Mouse (Mus musculus) neural tube, embryonic 15.5 days (tissue): ENCODE data around the gene Scarb1. TPM values are rescaled to one million over a fixed set of nuclear protein-coding genes. Genes with fewer than 3 reads are reported as not detected.
"Not testable (repeated sequence)": the region's sequence is repeated elsewhere in the genome, so short reads cannot be mapped to it uniquely, and the experiment has no call there.

Experiments
- ATAC-seq: fragments of 200-750 bp; cut with Nextera tagmentation; 2 replicates; pipeline ENCODE4 v1.8.0; 2017; ENCODE audit warnings: mild to moderate bottlenecking, moderate TSS enrichment, moderate library complexity; ENCODE audit not compliant: low FRiP score
- H3K27ac ChIP-seq: fragments of 300-500 bp; sonication (generic); replicated peaks from 2 replicates; pipeline ENCODE4 v1.5.1; 2015; ENCODE audit warnings: mild to moderate bottlenecking, inconsistent platforms
- H3K27me3 ChIP-seq: fragments of 300-500 bp; sonication (generic); replicated peaks from 2 replicates; pipeline ENCODE4 v1.6.1; 2015; ENCODE audit warnings: inconsistent platforms
- H3K36me3 ChIP-seq: fragments of 300-500 bp; sonication (generic); 2 replicates; pipeline ENCODE4 v1.6.1; 2015; ENCODE audit warnings: inconsistent platforms
- H3K4me1 ChIP-seq: fragments of 300-500 bp; sonication (generic); 2 replicates; pipeline ENCODE4 v1.6.1; 2015; ENCODE audit warnings: inconsistent platforms
- H3K4me2 ChIP-seq: fragments of 300-500 bp; sonication (generic); 2 replicates; pipeline ENCODE4 v1.6.1; 2015; ENCODE audit warnings: inconsistent platforms, mild to moderate bottlenecking, moderate library complexity
- H3K4me3 ChIP-seq: fragments of 300-500 bp; sonication (generic); replicated peaks from 2 replicates; pipeline ENCODE4 v1.5.1; 2015; ENCODE audit warnings: mild to moderate bottlenecking, inconsistent platforms
- H3K9ac ChIP-seq: fragments of 300-500 bp; sonication (generic); replicated peaks from 2 replicates; pipeline ENCODE4 v1.6.1; 2015; ENCODE audit warnings: mild to moderate bottlenecking, inconsistent platforms
- H3K9me3 ChIP-seq: fragments of 300-500 bp; sonication (generic); replicated peaks from 2 replicates; pipeline ENCODE4 v1.6.1; 2016; ENCODE audit warnings: inconsistent platforms
- WGBS: fragments of 180-500 bp; shearing (Covaris S2); methylation state at CpG from one replicate; pipeline ENCODE4 v1.1.7; 2015; ENCODE audit warnings: mixed read lengths; 5-methylcytosine and 5-hydroxymethylcytosine counted together
- polyA plus RNA-seq: library from polyadenylated mRNA; unstranded; fragments of >200 nt; fragmentation: Nextera tagmentation; extraction: Ambion mirVana; gene quantifications from 2 replicates; pipeline ENCODE4 v1.2.1, GENCODE M21; 2015

The Scarb1 gene
- polyA plus RNA-seq: 50.5 and 55.5 TPM in 2 replicates

GRCm38 (mm10) chr5:125340547-125341262 lies at the start of gene Scarb1:
Scarb1 (minus strand) TSS chr5:125341094.
- H3K27ac ChIP-seq: no peak within 1 kb of the TSS; the same call in 1 of the 2 replicates
- ATAC-seq: peak; percentile 91
- H3K4me1 ChIP-seq: peaks cover 25% of the 10 kb centered on the region
- WGBS: 1% methylated on average over 40 of the region's 42 CpGs
- H3K9ac ChIP-seq: peak within 1 kb of the TSS; percentile 60
- no peaks in the 10 kb centered on the region for H3K36me3 ChIP-seq
- H3K4me3 ChIP-seq: peak within 1 kb of the TSS; percentile 58
- H3K9me3 ChIP-seq: no peaks in the 10 kb centered on the region
- peak within 1 kb of the TSS; percentile 77 for H3K4me2 ChIP-seq
- peaks cover 8% of the 10 kb centered on the region; the same call in 1 of the 2 replicates for H3K27me3 ChIP-seq

- peak within 1 kb of the TSS; percentile 98 for H3K27ac ChIP-seq
- H3K27me3 ChIP-seq: no peaks in the 10 kb centered on the region
- H3K9ac ChIP-seq: peak within 1 kb of the TSS; percentile 100
- WGBS: under 1% methylated on average over 67 of the region's 69 CpGs
- no peaks in the 10 kb centered on the region for H3K9me3 ChIP-seq
- peak; percentile 56 for ATAC-seq
- peaks cover 11% of the 10 kb centered on the region for H3K36me3 ChIP-seq
- H3K4me1 ChIP-seq: peaks cover 54% of the 10 kb centered on the region
- H3K4me2 ChIP-seq: peak within 1 kb of the TSS; percentile 94
- peak within 1 kb of the TSS; percentile 100 for H3K4me3 ChIP-seq
Measured at GRCm38 (mm10) chr5:125389579-125390441, 48.9 kb upstream of the Scarb1 start, which contains the start of gene Ubc. Ubc (minus strand) TSS chr5:125390202.

DNA sequence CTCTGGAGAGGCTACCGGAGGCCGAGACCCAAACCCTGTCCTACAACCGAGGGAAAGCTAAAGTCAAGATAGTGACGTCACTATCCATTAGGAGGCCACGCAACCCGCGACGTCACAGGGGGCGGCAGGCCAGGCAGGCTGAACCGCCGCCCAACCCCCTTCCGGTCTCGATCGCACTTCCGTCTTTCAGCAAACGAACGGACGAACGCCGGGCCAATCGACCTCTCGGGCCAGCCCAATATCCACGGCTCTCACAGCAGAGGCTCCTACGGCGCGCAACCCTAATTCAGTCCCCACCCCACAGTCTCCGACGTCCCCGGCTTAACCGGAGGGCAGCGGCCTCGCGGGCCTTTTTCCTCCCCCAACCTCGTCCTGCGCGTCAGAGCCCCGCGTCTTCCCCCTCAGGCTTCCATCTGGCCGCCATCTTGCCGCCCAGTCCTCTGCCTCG lies 48.3 kb upstream of the Scarb1 start, which contains the start of gene Gm10382:
Gene Gm10382 (plus strand): TSS at position 192 of the 448 bp plus-strand sequence.
- Histone ChIP-seq H3K27ac (peak within 1 kb of the TSS; percentile 98), H3K9me3 (no peaks in the 10 kb centered on the region), H3K36me3 (peaks cover 18% of the 10 kb centered on the region), H3K27me3 (no peaks in the 10 kb centered on the region), H3K4me1 (peaks cover 54% of the 10 kb centered on the region), H3K9ac (peak within 1 kb of the TSS; percentile 100), H3K4me3 (peak within 1 kb of the TSS; percentile 100), H3K4me2 (peak within 1 kb of the TSS; percentile 94)
- ATAC-seq: peak; percentile 26
- WGBS: under 1% methylated on average over 38 of the region's 41 CpGs

GRCm38 (mm10) chr5:125388358-125389092 lies 47.6 kb upstream of the Scarb1 start:
- no peaks in the 10 kb centered on the region for H3K9me3 ChIP-seq
- no peaks in the 10 kb centered on the region for H3K27me3 ChIP-seq
- WGBS: 28% methylated on average over 13 of the region's 13 CpGs
- peak overlapping the region; percentile 100 for H3K4me3 ChIP-seq
- peak overlapping the region; percentile 98 for H3K27ac ChIP-seq
- H3K4me2 ChIP-seq: peak overlapping the region; percentile 94
- H3K9ac ChIP-seq: peak overlapping the region; percentile 100
- peaks cover 18% of the 10 kb centered on the region for H3K36me3 ChIP-seq
- ATAC-seq: no peak
- H3K4me1 ChIP-seq: peaks cover 53% of the 10 kb centered on the region

GRCm38 (mm10) chr5:125387295-125387694 lies 46.4 kb upstream of the Scarb1 start:
- WGBS: 93% methylated on average over 5 of the region's 6 CpGs
- not testable (repeated sequence) for H3K27me3 ChIP-seq, H3K9me3 ChIP-seq, H3K4me3 ChIP-seq, H3K9ac ChIP-seq, H3K27ac ChIP-seq, H3K4me2 ChIP-seq, ATAC-seq
- peaks cover 18% of the 10 kb centered on the region for H3K36me3 ChIP-seq
- peaks cover 45% of the 10 kb centered on the region for H3K4me1 ChIP-seq

DNA sequence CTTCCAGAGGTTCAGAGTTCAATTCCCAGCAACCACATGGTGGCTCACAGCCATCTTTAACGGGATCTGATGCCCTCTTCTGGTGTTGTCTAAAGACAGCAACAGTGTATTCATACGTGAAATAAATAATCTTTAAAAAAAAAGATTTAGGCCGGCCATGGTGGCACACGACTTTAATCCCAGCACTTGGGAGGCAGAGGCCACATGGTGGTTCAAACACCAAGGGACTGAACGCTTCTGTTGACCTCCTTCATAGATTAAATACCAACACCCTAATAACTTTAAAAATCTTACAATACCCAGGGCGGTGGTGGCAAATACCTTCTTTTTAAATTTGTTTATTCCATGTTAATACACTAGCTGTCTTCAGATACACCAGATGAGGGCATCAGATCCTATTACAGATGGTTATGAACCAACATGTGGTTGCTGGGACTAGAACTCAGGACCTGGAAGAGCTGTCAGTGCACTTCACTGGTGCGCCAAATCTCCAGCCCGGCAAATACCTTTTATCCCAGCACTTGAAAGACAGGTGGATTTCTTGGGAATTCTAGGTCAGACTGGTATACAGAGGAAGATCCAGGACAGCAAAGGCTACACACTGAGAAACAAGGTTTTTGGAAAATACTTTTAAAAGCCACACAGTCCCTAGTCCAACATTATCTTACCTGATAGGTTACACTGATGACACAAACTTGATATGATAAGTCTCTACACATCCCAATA lies 44.5 kb upstream of the Scarb1 start:
- peaks cover 18% of the 10 kb centered on the region for H3K36me3 ChIP-seq
- peaks cover 44% of the 10 kb centered on the region for H3K4me1 ChIP-seq
- H3K9ac ChIP-seq: no peak overlapping the region
- H3K27me3 ChIP-seq: no peaks in the 10 kb centered on the region
- no peak for ATAC-seq
- no peaks in the 10 kb centered on the region for H3K9me3 ChIP-seq
- peak overlapping the region; percentile 35 for H3K4me2 ChIP-seq
- no peak overlapping the region for H3K27ac ChIP-seq
- 82% methylated on average over 8 of the region's 8 CpGs for WGBS
- H3K4me3 ChIP-seq: no peak overlapping the region; the same call in 1 of the 2 replicates

DNA sequence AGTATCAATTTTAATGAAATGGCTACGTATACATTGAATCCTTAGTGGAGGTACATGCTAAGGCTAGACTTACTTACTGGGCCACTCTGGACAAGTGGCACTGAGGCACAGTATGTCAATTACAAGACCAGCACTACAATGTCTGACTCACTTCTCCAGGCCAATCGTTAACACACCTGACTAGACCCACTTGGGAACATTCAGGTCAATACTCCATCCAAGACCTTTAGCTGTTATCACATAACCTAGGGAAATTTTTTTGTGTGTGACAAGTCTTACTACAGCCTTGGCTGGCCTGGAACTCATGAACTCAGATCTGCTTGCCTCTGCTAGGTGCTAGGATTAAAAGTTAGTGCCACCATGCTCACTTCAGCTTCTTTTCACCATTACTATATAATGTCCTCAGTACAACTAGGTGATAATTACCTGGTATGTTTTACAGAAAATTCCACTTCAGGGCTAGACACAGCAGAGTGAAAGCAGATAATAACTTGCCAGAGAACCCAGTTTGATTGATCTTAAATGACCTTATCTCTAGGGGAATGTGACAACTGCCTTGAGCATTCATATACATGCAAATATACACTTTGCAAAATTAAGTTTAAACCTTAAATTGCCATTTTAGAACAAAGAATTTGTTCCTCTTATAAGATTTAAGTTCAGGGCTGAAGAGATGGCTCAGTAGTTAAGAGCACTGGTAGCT lies 43.8 kb upstream of the Scarb1 start:
- H3K4me1 ChIP-seq: peaks cover 40% of the 10 kb centered on the region
- H3K27me3 ChIP-seq: no peaks in the 10 kb centered on the region
- no peak overlapping the region for H3K4me3 ChIP-seq
- ATAC-seq: no peak
- 86% methylated on average over 2 of the region's 2 CpGs for WGBS
- no peak overlapping the region for H3K4me2 ChIP-seq
- H3K36me3 ChIP-seq: peaks cover 18% of the 10 kb centered on the region
- H3K9me3 ChIP-seq: no peaks in the 10 kb centered on the region
- no peak overlapping the region for H3K9ac ChIP-seq
- no peak overlapping the region for H3K27ac ChIP-seq

- no peak overlapping the region for H3K9ac ChIP-seq
- WGBS: 81% methylated on average over 3 of the region's 3 CpGs
- H3K4me2 ChIP-seq: no peak overlapping the region
- no peak overlapping the region for H3K4me3 ChIP-seq
- no peaks in the 10 kb centered on the region for H3K27me3 ChIP-seq
- no peaks in the 10 kb centered on the region for H3K9me3 ChIP-seq
- H3K4me1 ChIP-seq: peaks cover 40% of the 10 kb centered on the region
- ATAC-seq: no peak
- H3K36me3 ChIP-seq: peaks cover 18% of the 10 kb centered on the region
- H3K27ac ChIP-seq: no peak overlapping the region
Measured at GRCm38 (mm10) chr5:125383637-125384420, 42.9 kb upstream of the Scarb1 start.

GRCm38 (mm10) chr5:125382673-125383558 lies 42.0 kb upstream of the Scarb1 start:
- no peak overlapping the region for H3K9ac ChIP-seq
- no peak overlapping the region for H3K4me2 ChIP-seq
- H3K9me3 ChIP-seq: no peaks in the 10 kb centered on the region
- H3K27ac ChIP-seq: 0 out of 2 replicates have a peak overlapping the region, but pooled peaks have one; percentile 23
- ATAC-seq: 0 out of 2 replicates have a peak, but pooled peaks have one; percentile 50
- peaks cover 32% of the 10 kb centered on the region for H3K4me1 ChIP-seq
- 56% methylated on average over 6 of the region's 6 CpGs for WGBS
- H3K4me3 ChIP-seq: no peak overlapping the region
- no peaks in the 10 kb centered on the region for H3K27me3 ChIP-seq
- H3K36me3 ChIP-seq: peaks cover 18% of the 10 kb centered on the region
